Mouse (Mus musculus) embryonic facial prominence, embryonic 12.5 days (tissue): ENCODE data around the gene Cenpa. TPM values are rescaled to one million over a fixed set of nuclear protein-coding genes. Genes with fewer than 3 reads are reported as not detected.

Experiments used
- ATAC-seq: fragments of 200-750 bp; cut with Nextera tagmentation; 2 replicates; pipeline ENCODE4 v1.8.0; 2017; ENCODE audit not compliant: insufficient number of reproducible peaks, insufficient read depth, low FRiP score, low TSS enrichment
- H3K27ac ChIP-seq: fragments of 300-500 bp; sonication (generic); 2 replicates; pipeline ENCODE4 v1.5.1; 2016; ENCODE audit warnings: mild to moderate bottlenecking
- H3K27me3 ChIP-seq: fragments of 300-500 bp; sonication (generic); 2 replicates; pipeline ENCODE4 v1.6.1; 2016; ENCODE audit warnings: mild to moderate bottlenecking, moderate library complexity
- H3K36me3 ChIP-seq: fragments of 300-500 bp; sonication (generic); 2 replicates; pipeline ENCODE4 v1.6.1; 2016; ENCODE audit warnings: mild to moderate bottlenecking
- H3K4me1 ChIP-seq: fragments of 300-500 bp; sonication (generic); 2 replicates; pipeline ENCODE4 v1.6.1; 2016
- H3K4me2 ChIP-seq: fragments of 300-500 bp; sonication (generic); replicated peaks from 2 replicates; pipeline ENCODE4 v1.6.1; 2016; ENCODE audit warnings: mild to moderate bottlenecking, moderate library complexity
- H3K4me3 ChIP-seq: fragments of 300-500 bp; sonication (generic); 2 replicates; pipeline ENCODE4 v1.5.1; 2016; ENCODE audit warnings: mild to moderate bottlenecking
- H3K9ac ChIP-seq: fragments of 300-500 bp; sonication (generic); 2 replicates; pipeline ENCODE4 v1.6.1; 2016; ENCODE audit warnings: mild to moderate bottlenecking, moderate library complexity
- H3K9me3 ChIP-seq: fragments of 300-500 bp; sonication (generic); 2 replicates; pipeline ENCODE4 v1.6.1; 2016; ENCODE audit warnings: mild to moderate bottlenecking, moderate library complexity
- WGBS: fragments of 180-500 bp; shearing (Covaris S2); methylation state at CpG from one replicate; pipeline ENCODE4 v1.1.7; 2016; 5-methylcytosine and 5-hydroxymethylcytosine counted together
- microRNA-seq: library from miRNA; unstranded; fragments of <30 nt; microRNA quantifications from one replicate; pipeline ENCODE4, GENCODE M21; 2017
- polyA plus RNA-seq: library from polyadenylated mRNA; unstranded; fragments of >200 nt; fragmentation: Nextera tagmentation; extraction: Ambion mirVana; gene quantifications from 2 replicates; pipeline ENCODE4 v1.2.1, GENCODE M21; 2016

Cenpa gene
- polyA plus RNA-seq, 1 experiment from 2014 or later: 350 TPM

GRCm38 (mm10) chr5:30713691-30714090 is 47.1 kb downstream of the Cenpa start:
- Histone ChIP-seq H3K4me1 (peaks cover 17% of the 10 kb centered on the region), H3K36me3 (no peaks in the 10 kb centered on the region), H3K27ac (no peak overlapping the region), H3K4me3 (peak overlapping the region; percentile 49), H3K27me3 (peaks cover 53% of the 10 kb centered on the region), H3K9ac (0 out of 2 replicates have a peak overlapping the region, but pooled peaks have one; percentile 32), H3K9me3 (no peaks in the 10 kb centered on the region), H3K4me2 (peak overlapping the region; percentile 91)
- ATAC-seq: no peak
- 27% methylated on average over 11 of the region's 11 CpGs for WGBS

- H3K4me2 ChIP-seq: no peak overlapping the region
- 81% methylated on average over 2 of the region's 2 CpGs for WGBS
- no peak for ATAC-seq
Measured at GRCm38 (mm10) chr5:30716311-30716710, 49.7 kb downstream of the Cenpa start.

GRCm38 (mm10) chr5:30717506-30717905 is 50.9 kb downstream of the Cenpa start:
- ATAC-seq: no peak
- peaks cover 29% of the 10 kb centered on the region for H3K27me3 ChIP-seq
- no peak overlapping the region for H3K4me2 ChIP-seq
- H3K4me3 ChIP-seq: no peak overlapping the region
- no peaks in the 10 kb centered on the region for H3K9me3 ChIP-seq
- H3K36me3 ChIP-seq: no peaks in the 10 kb centered on the region
- no peak overlapping the region for H3K27ac ChIP-seq
- 80% methylated on average over 4 of the region's 4 CpGs for WGBS
- H3K4me1 ChIP-seq: peaks cover 11% of the 10 kb centered on the region
- H3K9ac ChIP-seq: no peak overlapping the region

More at GRCm38 (mm10) chr5:30716311-30716710, 49.7 kb downstream of the Cenpa start:
- H3K36me3 ChIP-seq: no peaks in the 10 kb centered on the region
- H3K27ac ChIP-seq: no peak overlapping the region
- H3K4me1 ChIP-seq: peaks cover 17% of the 10 kb centered on the region
- H3K9ac ChIP-seq: no peak overlapping the region
- no peaks in the 10 kb centered on the region for H3K9me3 ChIP-seq
- peaks cover 41% of the 10 kb centered on the region for H3K27me3 ChIP-seq
- H3K4me3 ChIP-seq: no peak overlapping the region

GRCm38 (mm10) chr5:30717991-30718703 is 51.6 kb downstream of the Cenpa start:
- 74% methylated on average over 10 of the region's 10 CpGs for WGBS
- no peak for ATAC-seq
- Histone ChIP-seq H3K27me3 (peaks cover 23% of the 10 kb centered on the region), H3K4me2 (no peak overlapping the region), H3K4me1 (peaks cover 4% of the 10 kb centered on the region), H3K4me3 (no peak overlapping the region), H3K27ac (no peak overlapping the region), H3K9ac (no peak overlapping the region), H3K9me3 (no peaks in the 10 kb centered on the region), H3K36me3 (no peaks in the 10 kb centered on the region)

- no peaks in the 10 kb centered on the region for H3K36me3 ChIP-seq
- no peaks in the 10 kb centered on the region for H3K9me3 ChIP-seq
- H3K4me2 ChIP-seq: no peak overlapping the region
- H3K27me3 ChIP-seq: no peaks in the 10 kb centered on the region
- H3K4me3 ChIP-seq: no peak overlapping the region
- 87% methylated on average over 8 of the region's 8 CpGs for WGBS
- no peak for ATAC-seq
- no peak overlapping the region for H3K9ac ChIP-seq
- H3K27ac ChIP-seq: no peak overlapping the region
- no peaks in the 10 kb centered on the region for H3K4me1 ChIP-seq
Measured at GRCm38 (mm10) chr5:30721935-30722334, 55.4 kb downstream of the Cenpa start.

Small RNAs within 50 kb of the gene (microRNA-seq; reads per million reads assigned to microRNA genes)
- not detected for gene Mir5625

Other genes with a start within 250 kb of the Cenpa start
- 0.24 and 0.56 TPM in 2 replicates for gene Otof, start 204.8 kb upstream of the Cenpa start, polyA plus RNA-seq
- not detected in 2 replicates for gene 1700001C02Rik, start 200.7 kb upstream of the Cenpa start, polyA plus RNA-seq
- not detected in 2 replicates for gene Cib4, start 120.9 kb upstream of the Cenpa start, polyA plus RNA-seq
- 0.87 and 1.1 TPM in 2 replicates for gene Kcnk3, start 78.6 kb upstream of the Cenpa start, polyA plus RNA-seq
- 24.4 and 24.7 TPM in 2 replicates for gene Slc35f6, start 18.8 kb upstream of the Cenpa start, polyA plus RNA-seq
- 16.3 and 18.2 TPM in 2 replicates for gene Dpysl5, start 44.8 kb downstream of the Cenpa start, polyA plus RNA-seq
- gene Mapre3, start 147.9 kb downstream of the Cenpa start, polyA plus RNA-seq: 28.8 and 29.3 TPM in 2 replicates
- 78.5 and 85.9 TPM in 2 replicates for gene Tmem214, start 201.2 kb downstream of the Cenpa start, polyA plus RNA-seq
- gene Agbl5, start 221.9 kb downstream of the Cenpa start, polyA plus RNA-seq: 31.9 and 34.1 TPM in 2 replicates
- 346 and 376 TPM in 2 replicates for gene Ost4, start 241.0 kb downstream of the Cenpa start, polyA plus RNA-seq
- 248 and 252 TPM in 2 replicates for gene Emilin1, start 246.6 kb downstream of the Cenpa start, polyA plus RNA-seq